Mouse (Mus musculus): ENCODE results near the gene Gnpat. TPM values are rescaled to one million over a fixed set of nuclear protein-coding genes. Genes with fewer than 3 reads are reported as not detected.

The Gnpat gene
- polyA plus RNA-seq, 1 experiment from 2014 or later, result 103 TPM

DNA sequence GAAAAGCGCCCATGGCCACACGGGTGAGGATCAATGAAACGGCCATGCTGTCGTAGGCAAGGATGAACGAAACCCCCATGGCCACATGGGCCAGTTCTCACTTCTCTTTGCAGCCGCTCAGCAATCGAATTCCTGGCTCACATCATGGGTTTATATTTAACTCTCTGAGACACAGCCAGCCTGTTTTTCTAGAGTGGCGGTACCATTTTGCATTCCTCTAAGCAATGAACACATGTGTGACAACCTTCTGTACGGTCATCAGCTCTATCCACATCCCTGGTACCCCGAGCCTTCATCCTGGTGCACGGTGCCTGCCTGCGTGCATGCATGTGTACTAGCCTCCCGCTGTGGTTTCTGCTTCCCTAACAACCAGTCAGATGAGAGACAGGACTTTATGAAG is 67.3 kb downstream of the Gnpat start:
- DNase-seq (ENCODE audit: low spot score), result no peak
- 86% methylated on average over 13 of the region's 13 CpGs for WGBS

DNA sequence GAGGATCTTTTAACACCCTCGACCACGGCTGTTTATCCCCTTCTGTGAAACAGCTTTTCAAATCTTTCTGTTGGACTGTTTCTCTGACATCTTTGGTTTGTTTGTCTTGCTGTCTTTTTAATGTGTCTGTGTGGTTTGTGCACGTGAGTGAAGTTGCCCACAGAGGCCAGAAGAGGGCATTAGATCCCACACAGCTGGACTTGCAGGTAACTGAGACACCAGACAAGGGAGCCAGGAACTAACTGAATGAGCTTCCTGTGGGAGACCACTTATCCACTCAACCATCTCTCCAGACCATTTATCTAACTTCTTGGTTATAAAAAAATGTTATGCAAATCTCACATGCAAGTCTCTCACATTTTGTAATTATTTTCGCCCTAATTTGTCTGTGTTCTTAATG is 67.8 kb downstream of the Gnpat start:
- H3K27ac ChIP-seq (ENCODE audit: low read depth), result no peak overlapping the region
- H3K4me2 ChIP-seq (ENCODE audit: low read length), result no peak overlapping the region
- no peak for DNase-seq (ENCODE audit: low spot score)
- peaks cover 12% of the 10 kb centered on the region; the same call in 1 of the 2 replicates for H3K4me1 ChIP-seq (replicated peaks; ENCODE audit: control insufficient read depth, insufficient read depth, low read length)
- ATAC-seq (replicated peaks; ENCODE audit: low FRiP score, low TSS enrichment, low read depth), result no peak
- H3K9ac ChIP-seq (ENCODE audit: low read length), result no peak overlapping the region
- H3K27me3 ChIP-seq (replicated peaks; ENCODE audit: control insufficient read depth, insufficient read depth, low read length), result no peaks in the 10 kb centered on the region
- H3K36me3 ChIP-seq (ENCODE audit: control insufficient read depth, insufficient read depth, low read length), result no peaks in the 10 kb centered on the region
- WGBS, result 82% methylated on average over 4 of the region's 4 CpGs
- no peaks in the 10 kb centered on the region for H3K9me3 ChIP-seq (ENCODE audit: control insufficient read depth, low read length)
- no peak overlapping the region for H3K4me3 ChIP-seq (ENCODE audit: low read depth, low read length)

More for the DNA sequence above, 67.3 kb downstream of the Gnpat start:
- Histone ChIP-seq H3K9ac (ENCODE audit: low read length) (no peak overlapping the region), H3K4me3 (ENCODE audit: low read depth, low read length) (no peak overlapping the region), H3K9me3 (ENCODE audit: control insufficient read depth, low read length) (no peaks in the 10 kb centered on the region), H3K27ac (ENCODE audit: low read depth) (no peak overlapping the region), H3K4me1 (replicated peaks; ENCODE audit: control insufficient read depth, insufficient read depth, low read length) (peaks cover 16% of the 10 kb centered on the region; the same call in 1 of the 2 replicates), H3K27me3 (replicated peaks; ENCODE audit: control insufficient read depth, insufficient read depth, low read length) (no peaks in the 10 kb centered on the region), H3K36me3 (ENCODE audit: control insufficient read depth, insufficient read depth, low read length) (no peaks in the 10 kb centered on the region), H3K4me2 (ENCODE audit: low read length) (no peak overlapping the region)
- no peak for ATAC-seq (replicated peaks; ENCODE audit: low FRiP score, low TSS enrichment, low read depth)

DNA sequence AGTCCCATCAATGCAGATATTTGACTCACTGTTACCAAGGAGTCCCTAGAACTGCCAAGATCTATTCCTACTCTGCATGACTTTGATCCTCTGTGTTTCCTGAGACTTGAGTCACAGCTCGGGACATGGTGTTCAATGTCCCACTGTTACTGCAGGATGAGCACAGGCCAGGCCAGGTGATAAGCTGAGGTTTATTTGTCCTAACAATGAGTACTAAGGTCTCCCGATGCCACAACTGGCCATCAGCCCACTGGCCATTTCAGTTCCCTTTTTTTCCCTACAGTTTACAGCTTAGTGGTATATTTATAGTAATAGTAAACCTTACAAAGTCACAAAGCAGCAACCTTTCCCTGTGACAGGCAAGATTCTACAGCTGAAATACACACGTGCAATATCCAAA is 69.6 kb downstream of the Gnpat start:
- H3K4me3 ChIP-seq (ENCODE audit: low read depth, low read length), result no peak overlapping the region
- H3K4me2 ChIP-seq (ENCODE audit: low read length), result no peak overlapping the region
- no peak overlapping the region for H3K27ac ChIP-seq (ENCODE audit: low read depth)
- H3K9ac ChIP-seq (ENCODE audit: low read length), result no peak overlapping the region
- 83% methylated on average over 3 of the region's 3 CpGs for WGBS
- H3K36me3 ChIP-seq (ENCODE audit: control insufficient read depth, insufficient read depth, low read length), result no peaks in the 10 kb centered on the region
- H3K27me3 ChIP-seq (replicated peaks; ENCODE audit: control insufficient read depth, insufficient read depth, low read length), result no peaks in the 10 kb centered on the region
- DNase-seq (ENCODE audit: low spot score) (no peak), ATAC-seq (replicated peaks; ENCODE audit: low FRiP score, low TSS enrichment, low read depth) (no peak)
- no peaks in the 10 kb centered on the region for H3K4me1 ChIP-seq (replicated peaks; ENCODE audit: control insufficient read depth, insufficient read depth, low read length)
- no peaks in the 10 kb centered on the region for H3K9me3 ChIP-seq (ENCODE audit: control insufficient read depth, low read length)

DNA sequence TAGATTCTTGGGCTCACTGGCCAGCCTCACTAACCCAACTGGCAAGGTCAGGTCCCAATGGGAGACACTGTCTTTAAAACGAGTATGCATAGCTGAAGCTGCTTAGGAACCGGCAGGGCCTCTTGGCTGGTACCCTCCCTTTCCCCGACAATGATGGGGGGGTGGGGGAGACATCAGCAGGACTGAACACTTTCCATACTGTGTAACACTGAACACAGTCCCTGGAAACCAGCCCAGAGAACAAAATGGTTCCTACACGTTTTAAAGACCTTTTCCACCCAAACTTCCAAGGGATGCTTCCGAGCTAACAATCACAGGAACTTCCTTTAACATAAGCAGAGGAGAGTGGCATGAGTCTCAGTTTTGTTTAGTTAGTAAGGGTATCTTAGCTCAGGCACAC is 72.3 kb downstream of the Gnpat start:
- no peak overlapping the region for H3K4me2 ChIP-seq (ENCODE audit: low read length)
- no peak for DNase-seq (ENCODE audit: low spot score)
- H3K9ac ChIP-seq (ENCODE audit: low read length), result no peak overlapping the region
- no peaks in the 10 kb centered on the region for H3K4me1 ChIP-seq (replicated peaks; ENCODE audit: control insufficient read depth, insufficient read depth, low read length)
- no peak for ATAC-seq (replicated peaks; ENCODE audit: low FRiP score, low TSS enrichment, low read depth)
- 91% methylated on average over 5 of the region's 5 CpGs for WGBS
- no peaks in the 10 kb centered on the region for H3K9me3 ChIP-seq (ENCODE audit: control insufficient read depth, low read length)
- H3K27ac ChIP-seq (ENCODE audit: low read depth), result no peak overlapping the region
- H3K36me3 ChIP-seq (ENCODE audit: control insufficient read depth, insufficient read depth, low read length), result peaks cover 11% of the 10 kb centered on the region
- H3K27me3 ChIP-seq (replicated peaks; ENCODE audit: control insufficient read depth, insufficient read depth, low read length), result no peaks in the 10 kb centered on the region
- H3K4me3 ChIP-seq (ENCODE audit: low read depth, low read length), result no peak overlapping the region

DNA sequence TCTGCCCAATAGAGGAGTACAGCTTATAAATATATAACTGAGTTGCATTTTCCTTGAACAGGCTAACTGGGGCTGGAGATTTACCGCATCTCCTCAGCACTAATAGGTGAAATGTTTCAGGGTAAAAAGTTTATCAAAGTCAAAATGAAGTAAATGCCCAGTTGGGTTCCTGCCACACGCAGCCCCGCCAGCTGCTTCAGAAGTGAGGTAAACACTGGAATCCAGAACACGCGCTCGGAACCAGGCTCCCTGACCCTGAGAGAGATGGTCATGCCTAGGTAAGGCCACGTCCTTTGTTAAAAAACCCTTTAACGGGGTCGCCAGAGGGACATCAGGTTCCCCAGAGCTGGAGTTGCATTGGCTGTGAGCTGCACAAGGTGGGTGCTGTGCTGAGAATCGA is 73.9 kb downstream of the Gnpat start:
- Histone ChIP-seq H3K27ac (ENCODE audit: low read depth) (no peak overlapping the region), H3K27me3 (replicated peaks; ENCODE audit: control insufficient read depth, insufficient read depth, low read length) (no peaks in the 10 kb centered on the region), H3K36me3 (ENCODE audit: control insufficient read depth, insufficient read depth, low read length) (peaks cover 19% of the 10 kb centered on the region), H3K4me2 (ENCODE audit: low read length) (no peak overlapping the region), H3K9ac (ENCODE audit: low read length) (no peak overlapping the region), H3K4me3 (ENCODE audit: low read depth, low read length) (no peak overlapping the region), H3K9me3 (ENCODE audit: control insufficient read depth, low read length) (no peaks in the 10 kb centered on the region), H3K4me1 (replicated peaks; ENCODE audit: control insufficient read depth, insufficient read depth, low read length) (no peaks in the 10 kb centered on the region)
- WGBS, result 96% methylated on average over 10 of the region's 10 CpGs
- DNase-seq (ENCODE audit: low spot score) (no peak), ATAC-seq (replicated peaks; ENCODE audit: low FRiP score, low TSS enrichment, low read depth) (no peak)

DNA sequence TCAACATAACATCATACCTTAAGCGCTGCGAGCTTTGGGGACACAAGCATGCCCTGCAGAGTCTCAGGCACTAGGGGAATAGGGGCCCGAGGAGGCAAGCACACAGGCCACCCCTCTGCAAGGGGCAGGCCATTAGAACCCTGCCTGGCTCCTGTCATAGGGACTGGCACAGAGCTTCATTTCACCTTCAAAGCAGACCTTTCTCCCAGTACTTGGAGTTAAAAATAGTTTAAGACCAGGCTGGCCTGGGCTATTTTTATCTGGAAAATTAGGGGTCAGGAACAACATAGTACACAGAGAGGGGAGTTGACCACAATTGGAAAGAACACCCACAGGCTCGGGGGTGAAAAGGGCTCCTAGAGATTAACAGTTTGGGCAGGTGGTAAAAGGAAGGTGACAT is 74.5 kb downstream of the Gnpat start:
- DNase-seq (ENCODE audit: low spot score) (no peak), ATAC-seq (replicated peaks; ENCODE audit: low FRiP score, low TSS enrichment, low read depth) (no peak)
- H3K36me3 ChIP-seq (ENCODE audit: control insufficient read depth, insufficient read depth, low read length), result peaks cover 20% of the 10 kb centered on the region
- no peak overlapping the region for H3K4me2 ChIP-seq (ENCODE audit: low read length)
- no peaks in the 10 kb centered on the region for H3K27me3 ChIP-seq (replicated peaks; ENCODE audit: control insufficient read depth, insufficient read depth, low read length)
- H3K4me3 ChIP-seq (ENCODE audit: low read depth, low read length), result no peak overlapping the region
- 95% methylated on average over 4 of the region's 4 CpGs for WGBS
- H3K4me1 ChIP-seq (replicated peaks; ENCODE audit: control insufficient read depth, insufficient read depth, low read length), result no peaks in the 10 kb centered on the region
- H3K9ac ChIP-seq (ENCODE audit: low read length), result no peak overlapping the region
- H3K27ac ChIP-seq (ENCODE audit: low read depth), result no peak overlapping the region
- H3K9me3 ChIP-seq (ENCODE audit: control insufficient read depth, low read length), result no peaks in the 10 kb centered on the region

Other genes starting within 250 kb of the Gnpat start
- gene 2310022B05Rik, start 199.7 kb upstream of the Gnpat start, polyA plus RNA-seq (2014; fragmentation: Nextera tagmentation; extraction: Ambion mirVana), result 37.6 and 38.1 TPM in 2 replicates
- 45.9 and 50.0 TPM in 2 replicates for gene Ttc13, start 141.1 kb upstream of the Gnpat start, polyA plus RNA-seq (2014; fragmentation: Nextera tagmentation; extraction: Ambion mirVana)
- 24.1 and 25.7 TPM in 2 replicates for gene Arv1, start 140.9 kb upstream of the Gnpat start, polyA plus RNA-seq (2014; fragmentation: Nextera tagmentation; extraction: Ambion mirVana)
- 6.5 and 6.9 TPM in 2 replicates for gene Fam89a, start 111.2 kb upstream of the Gnpat start, polyA plus RNA-seq (2014; fragmentation: Nextera tagmentation; extraction: Ambion mirVana)
- 0.78 and 1.2 TPM in 2 replicates for gene Trim67, start 69.9 kb upstream of the Gnpat start, polyA plus RNA-seq (2014; fragmentation: Nextera tagmentation; extraction: Ambion mirVana)
- gene 2810004N23Rik, start 87 bp downstream of the Gnpat start, polyA plus RNA-seq (2014; fragmentation: Nextera tagmentation; extraction: Ambion mirVana), result 45.2 and 46.4 TPM in 2 replicates
- 7.5 and 7.7 TPM in 2 replicates for gene Exoc8, start 34.7 kb downstream of the Gnpat start, polyA plus RNA-seq (2014; fragmentation: Nextera tagmentation; extraction: Ambion mirVana)
- gene Sprtn, start 34.9 kb downstream of the Gnpat start, polyA plus RNA-seq (2014; fragmentation: Nextera tagmentation; extraction: Ambion mirVana), result 7.9 and 8.8 TPM in 2 replicates
- 16.8 and 18.7 TPM in 2 replicates for gene Egln1, start 86.3 kb downstream of the Gnpat start, polyA plus RNA-seq (2014; fragmentation: Nextera tagmentation; extraction: Ambion mirVana)
- gene Tsnax, start 150.0 kb downstream of the Gnpat start, polyA plus RNA-seq (2014; fragmentation: Nextera tagmentation; extraction: Ambion mirVana), result 118 and 131 TPM in 2 replicates
- 1.9 and 2.5 TPM in 2 replicates for gene Disc1, start 191.2 kb downstream of the Gnpat start, polyA plus RNA-seq (2014; fragmentation: Nextera tagmentation; extraction: Ambion mirVana)

Measured in intestine, embryonic 14.5 days (tissue).